Mouse (Mus musculus): ENCODE measurements at regions not wholly inside any gene's neighbourhood (a gene's known extent, or its start where the extent isn't known, plus 50 kb on each side); places are given as distances from the start of the nearest gene placed in this dataset.

- TF ChIP-seq CTCF (IDR thresholded peaks at IDR 0.05; ENCODE audit: borderline replicate concordance, control insufficient read depth, extremely low read depth, insufficient read depth, low read length, poor library complexity) (no peak), POLR2A (IDR thresholded peaks at IDR 0.05; ENCODE audit: control insufficient read depth, extremely low read depth, insufficient read depth, low read length, poor library complexity) (no peak)
Measured at GRCm38 (mm10) chr14:76791811-76792571, 235.3 kb upstream of the Serp2 start.

Data from thymus, adult 2 months (tissue).